Mouse (Mus musculus) retina, embryonic 14.5 days (tissue): Measurements from ENCODE around the gene Tcf7l2.

ENCODE experiments used
- DNase-seq: peaks from one replicate; pipeline ENCODE4 v3.0.0-alpha.2; 2015; ENCODE audit warnings: low spot score

Tcf7l2 gene

GRCm38 (mm10) chr19:55912813-55913212 lies 171.2 kb downstream of the Tcf7l2 start:
- DNase-seq: no peak

GRCm38 (mm10) chr19:55913585-55913984 lies 172.0 kb downstream of the Tcf7l2 start:
- no peak for DNase-seq

GRCm38 (mm10) chr19:55914614-55915211 lies 173.1 kb downstream of the Tcf7l2 start:
- DNase-seq: no peak

- DNase-seq: no peak
These were observed 173.9 kb downstream of the Tcf7l2 start for GRCm38 (mm10) chr19:55915506-55915905.

- DNase-seq: no peak
These were observed 174.6 kb downstream of the Tcf7l2 start for GRCm38 (mm10) chr19:55916211-55916610.

GRCm38 (mm10) chr19:55923789-55924426 lies 182.3 kb downstream of the Tcf7l2 start:
- peak; percentile 58 for DNase-seq

- DNase-seq: no peak
These were observed 183.2 kb downstream of the Tcf7l2 start for GRCm38 (mm10) chr19:55924800-55925199.

GRCm38 (mm10) chr19:55925425-55925803 lies 183.8 kb downstream of the Tcf7l2 start:
- DNase-seq: no peak

- no peak for DNase-seq
These were observed 184.3 kb downstream of the Tcf7l2 start for GRCm38 (mm10) chr19:55925804-55926521.

- no peak for DNase-seq
These were observed 185.4 kb downstream of the Tcf7l2 start for GRCm38 (mm10) chr19:55926858-55927673.

- no peak for DNase-seq
These were observed 186.0 kb downstream of the Tcf7l2 start for GRCm38 (mm10) chr19:55927674-55928061.

GRCm38 (mm10) chr19:55928674-55929073 lies 187.1 kb downstream of the Tcf7l2 start:
- no peak for DNase-seq

- no peak for DNase-seq
These were observed 190.0 kb downstream of the Tcf7l2 start for GRCm38 (mm10) chr19:55931642-55932041.

- peak; percentile 94 for DNase-seq
These were observed 192.5 kb downstream of the Tcf7l2 start for GRCm38 (mm10) chr19:55933947-55934729.

- no peak for DNase-seq
These were observed 193.0 kb downstream of the Tcf7l2 start for GRCm38 (mm10) chr19:55934730-55935003.

- DNase-seq: no peak
These were observed 195.4 kb downstream of the Tcf7l2 start for GRCm38 (mm10) chr19:55937026-55937425.

GRCm38 (mm10) chr19:55938254-55939046 lies 196.8 kb downstream of the Tcf7l2 start:
- no peak for DNase-seq

- no peak for DNase-seq
These were observed 197.5 kb downstream of the Tcf7l2 start for GRCm38 (mm10) chr19:55939090-55939489.

- DNase-seq: no peak
These were observed 198.1 kb downstream of the Tcf7l2 start for GRCm38 (mm10) chr19:55939719-55940118.

GRCm38 (mm10) chr19:55940538-55941252 lies 199.1 kb downstream of the Tcf7l2 start:
- DNase-seq: peak; percentile 44
